Mouse (Mus musculus) neural tube, embryonic 12.5 days (tissue): ENCODE data around the gene Ttll9. TPM values are rescaled to one million over a fixed set of nuclear protein-coding genes. Genes with fewer than 3 reads are reported as not detected.

ENCODE experiments used
- ATAC-seq: fragments of 200-750 bp; cut with Nextera tagmentation; 2 replicates; pipeline ENCODE4 v1.8.0; 2017; ENCODE audit warnings: low read depth, mild to moderate bottlenecking, moderate TSS enrichment, moderate library complexity; ENCODE audit not compliant: low FRiP score
- H3K27ac ChIP-seq: fragments of 300-500 bp; sonication (generic); 2 replicates; pipeline ENCODE4 v1.5.1; 2016
- H3K27me3 ChIP-seq: fragments of 300-500 bp; sonication (generic); replicated peaks from 2 replicates; pipeline ENCODE4 v1.6.1; 2016; ENCODE audit warnings: mild to moderate bottlenecking
- H3K36me3 ChIP-seq: fragments of 300-500 bp; sonication (generic); 2 replicates; pipeline ENCODE4 v1.6.1; 2016; ENCODE audit warnings: mild to moderate bottlenecking
- H3K4me1 ChIP-seq: fragments of 300-500 bp; sonication (generic); 2 replicates; pipeline ENCODE4 v1.6.1; 2016
- H3K4me2 ChIP-seq: fragments of 300-500 bp; sonication (generic); replicated peaks from 2 replicates; pipeline ENCODE4 v1.6.1; 2016; ENCODE audit warnings: mild to moderate bottlenecking
- H3K4me3 ChIP-seq: fragments of 300-500 bp; sonication (generic); 2 replicates; pipeline ENCODE4 v1.5.1; 2016
- H3K9ac ChIP-seq: fragments of 300-500 bp; sonication (generic); 2 replicates; pipeline ENCODE4 v1.6.1; 2016; ENCODE audit warnings: mild to moderate bottlenecking
- H3K9me3 ChIP-seq: fragments of 300-500 bp; sonication (generic); 2 replicates; pipeline ENCODE4 v1.6.1; 2016; ENCODE audit warnings: mild to moderate bottlenecking
- WGBS: fragments of 180-500 bp; shearing (Covaris S2); methylation state at CpG from one replicate; pipeline ENCODE4 v1.1.7; 2016; 5-methylcytosine and 5-hydroxymethylcytosine counted together
- polyA plus RNA-seq: library from polyadenylated mRNA; unstranded; fragments of >200 nt; fragmentation: Nextera tagmentation; extraction: Ambion mirVana; gene quantifications from 2 replicates; pipeline ENCODE4 v1.2.1, GENCODE M21; 2016

Ttll9 gene
- polyA plus RNA-seq, 1 experiment from 2014 or later = 2.6 TPM

DNA sequence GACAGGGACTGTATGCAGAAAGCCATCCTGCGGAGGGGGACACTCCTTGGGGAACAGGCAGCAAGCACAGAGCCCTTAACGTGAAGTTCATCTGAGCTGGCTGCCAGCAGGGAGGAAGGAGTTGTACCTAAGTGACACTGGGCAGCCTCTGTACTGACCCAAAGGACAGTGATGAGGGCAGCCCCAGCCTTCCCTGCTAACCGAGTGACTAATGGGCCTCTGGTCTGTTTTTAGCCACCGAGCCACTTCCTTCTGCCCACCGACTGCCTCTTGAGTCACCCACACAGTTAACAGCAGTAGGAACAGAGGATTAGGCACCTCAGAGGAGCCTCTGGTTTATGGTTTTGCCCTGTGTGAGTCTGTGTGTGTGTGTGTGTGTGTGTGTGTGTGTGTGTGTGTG is 34.9 kb upstream of the Ttll9 start:
- Histone ChIP-seq H3K36me3 (no peaks in the 10 kb centered on the region), H3K4me3 (no peak overlapping the region), H3K27me3 (no peaks in the 10 kb centered on the region), H3K9ac (no peak overlapping the region), H3K4me2 (no peak overlapping the region), H3K9me3 (no peaks in the 10 kb centered on the region), H3K4me1 (peaks cover 14% of the 10 kb centered on the region), H3K27ac (no peak overlapping the region)
- WGBS = 59% methylated on average over 5 of the region's 5 CpGs
- ATAC-seq = no peak

DNA sequence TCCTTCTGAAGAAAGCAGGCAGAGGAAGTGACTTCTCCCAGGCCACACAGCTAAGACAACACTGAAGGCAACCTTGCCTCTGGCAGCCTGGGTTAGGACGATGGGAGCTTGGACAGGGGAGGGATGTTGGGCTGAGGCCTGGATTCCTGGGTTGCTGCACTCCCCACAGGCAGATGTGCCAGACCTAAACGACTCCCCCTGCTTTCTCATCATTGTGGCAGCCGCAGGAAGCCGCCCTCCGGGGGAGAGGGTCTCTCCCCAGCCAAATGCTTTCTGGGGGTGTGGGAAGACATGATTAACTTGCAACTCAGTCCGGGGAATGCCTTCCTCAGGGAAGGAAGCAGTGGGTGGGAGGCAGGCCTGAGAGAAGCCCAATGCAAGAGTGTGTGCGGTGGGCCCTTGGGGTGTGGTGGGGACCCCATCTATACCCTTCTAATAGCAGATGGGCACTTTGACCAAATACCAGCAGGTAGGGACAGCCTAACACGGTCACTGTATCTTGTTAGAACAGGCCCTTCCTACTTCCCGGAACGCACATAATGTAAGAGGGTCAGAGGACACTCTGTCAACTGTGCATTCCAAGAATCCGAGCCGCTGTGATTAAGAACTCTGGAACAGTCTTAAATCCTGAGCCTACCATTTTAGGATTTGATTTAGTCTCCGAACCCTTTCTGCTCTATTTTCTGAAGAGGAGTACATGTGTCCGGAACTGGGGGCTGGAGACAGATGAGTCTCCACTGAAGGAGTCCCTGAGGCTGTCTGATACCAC is 33.9 kb upstream of the Ttll9 start:
- Histone ChIP-seq H3K9ac (no peak overlapping the region), H3K4me2 (no peak overlapping the region), H3K9me3 (no peaks in the 10 kb centered on the region), H3K4me3 (no peak overlapping the region), H3K36me3 (no peaks in the 10 kb centered on the region), H3K27me3 (no peaks in the 10 kb centered on the region), H3K27ac (no peak overlapping the region), H3K4me1 (peaks cover 12% of the 10 kb centered on the region)
- no peak for ATAC-seq
- 59% methylated on average over 14 of the region's 14 CpGs for WGBS

DNA sequence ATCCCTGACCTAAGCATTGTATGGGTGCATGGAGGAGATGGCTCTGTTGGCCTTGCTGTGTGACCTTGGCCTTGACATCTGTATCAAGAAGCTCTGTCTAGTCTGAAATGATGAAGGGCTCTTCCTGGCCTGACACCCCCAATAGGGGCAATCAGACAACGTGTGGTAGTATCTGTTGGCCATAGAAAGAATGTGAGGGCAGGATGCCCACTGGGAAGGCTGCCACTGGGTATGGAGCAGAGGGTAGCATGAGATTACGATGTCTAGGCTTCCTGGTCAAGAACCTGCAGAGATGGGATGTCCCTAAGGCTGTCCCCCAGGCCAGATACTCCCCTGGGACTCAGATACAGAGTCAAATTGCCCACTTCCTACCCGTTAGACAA is 33.3 kb upstream of the Ttll9 start:
- ATAC-seq = no peak
- Histone ChIP-seq H3K4me1 (peaks cover 12% of the 10 kb centered on the region), H3K27me3 (no peaks in the 10 kb centered on the region), H3K36me3 (no peaks in the 10 kb centered on the region), H3K27ac (no peak overlapping the region), H3K9me3 (no peaks in the 10 kb centered on the region), H3K9ac (no peak overlapping the region), H3K4me3 (no peak overlapping the region), H3K4me2 (no peak overlapping the region)
- 75% methylated on average over 3 of the region's 3 CpGs for WGBS

DNA sequence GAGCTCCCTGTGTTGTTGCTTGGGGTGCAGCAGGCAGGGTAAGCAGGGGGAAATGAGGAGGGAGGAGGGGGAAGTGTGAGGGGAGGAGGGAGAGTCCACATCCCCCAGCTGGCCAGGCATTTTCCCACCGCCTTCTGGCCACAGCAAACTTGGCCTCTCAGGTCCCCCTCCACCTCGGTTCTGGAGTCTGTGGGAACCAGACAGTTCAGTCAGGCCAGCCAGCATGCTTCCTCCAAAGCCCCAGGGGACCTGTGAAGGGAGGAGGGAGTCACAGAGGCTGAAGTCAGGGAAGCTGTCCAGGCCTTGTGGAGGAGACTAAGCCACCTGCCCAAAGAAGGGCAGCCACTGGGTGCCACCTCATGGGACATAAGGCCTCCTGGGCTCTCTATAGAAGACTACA is 32.0 kb upstream of the Ttll9 start:
- H3K27me3 ChIP-seq = no peaks in the 10 kb centered on the region
- peaks cover 12% of the 10 kb centered on the region for H3K4me1 ChIP-seq
- no peaks in the 10 kb centered on the region for H3K36me3 ChIP-seq
- no peaks in the 10 kb centered on the region for H3K9me3 ChIP-seq
- no peak for ATAC-seq
- 38% methylated on average over 2 of the region's 2 CpGs for WGBS
- no peak overlapping the region for H3K27ac ChIP-seq
- H3K4me3 ChIP-seq = no peak overlapping the region
- no peak overlapping the region for H3K9ac ChIP-seq
- no peak overlapping the region for H3K4me2 ChIP-seq

DNA sequence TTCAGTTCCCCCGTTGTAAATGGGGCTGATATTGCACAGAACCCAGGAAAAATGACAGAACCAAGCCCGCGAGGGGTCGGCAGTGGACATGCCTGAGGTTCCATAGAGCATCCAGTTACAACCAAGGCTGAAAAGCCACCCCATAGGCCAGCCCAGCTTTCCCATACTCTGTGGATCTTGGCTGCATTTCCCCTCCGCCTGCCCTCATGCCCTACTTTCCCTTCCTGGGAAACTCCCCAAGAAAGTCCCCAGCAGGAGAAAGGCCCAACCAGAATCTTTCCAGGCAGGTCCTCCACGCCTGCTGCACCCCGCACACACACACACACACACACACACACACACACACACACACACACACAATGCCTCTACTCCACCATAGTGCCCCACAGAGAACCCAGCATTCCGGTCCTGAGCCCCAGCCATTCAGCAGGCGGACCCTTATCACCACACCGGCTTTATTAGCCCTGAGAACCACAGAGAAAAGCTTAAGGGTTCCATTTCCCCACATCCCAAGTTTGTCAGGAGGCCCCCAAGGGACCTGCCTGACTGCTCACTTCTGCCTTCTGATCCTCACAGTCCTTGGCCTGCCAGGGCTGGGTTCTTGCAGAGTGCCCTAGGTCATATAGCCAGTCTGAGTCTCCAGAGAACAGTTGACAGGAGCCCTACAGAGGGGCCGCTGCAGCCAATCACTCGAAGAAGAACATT is 30.7 kb upstream of the Ttll9 start:
- no peak for ATAC-seq
- no peaks in the 10 kb centered on the region for H3K9me3 ChIP-seq
- no peak overlapping the region for H3K4me2 ChIP-seq
- H3K4me1 ChIP-seq = peaks cover 7% of the 10 kb centered on the region
- H3K27me3 ChIP-seq = no peaks in the 10 kb centered on the region
- no peak overlapping the region for H3K4me3 ChIP-seq
- H3K9ac ChIP-seq = no peak overlapping the region
- 79% methylated on average over 12 of the region's 12 CpGs for WGBS
- H3K36me3 ChIP-seq = no peaks in the 10 kb centered on the region
- no peak overlapping the region for H3K27ac ChIP-seq

DNA sequence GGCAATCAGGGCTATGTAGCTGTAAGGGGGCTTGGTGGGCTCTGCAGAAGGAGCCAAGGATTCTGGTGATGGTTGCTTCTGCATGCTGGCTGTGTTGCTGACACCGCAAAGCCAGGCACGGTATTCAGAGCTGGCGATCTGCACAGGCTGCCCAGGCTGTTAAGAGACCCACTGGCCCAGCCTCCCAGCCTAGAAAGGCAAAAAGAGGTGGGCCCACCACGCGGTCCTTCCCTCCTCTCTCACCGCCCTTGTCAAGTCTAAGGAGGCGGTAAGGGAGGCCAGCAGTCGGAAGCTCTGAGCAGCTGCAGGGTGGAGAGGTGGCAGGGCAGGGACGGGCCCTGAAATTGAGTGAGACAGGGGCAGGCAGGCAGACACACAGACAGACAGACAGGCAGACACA is 29.2 kb upstream of the Ttll9 start, which contains the start of gene Foxs1:
TSS of gene Foxs1 (minus strand) at position 161 of the 400 bp plus-strand sequence.
- no peak for ATAC-seq
- no peak within 1 kb of the TSS for H3K27ac ChIP-seq
- peaks cover 7% of the 10 kb centered on the region for H3K4me1 ChIP-seq
- 0 out of 2 replicates have a peak, but pooled peaks cover under 1% of the 10 kb centered on the region for H3K27me3 ChIP-seq
- WGBS = 43% methylated on average over 9 of the region's 9 CpGs
- H3K9ac ChIP-seq = no peak within 1 kb of the TSS
- H3K4me2 ChIP-seq = no peak within 1 kb of the TSS
- H3K4me3 ChIP-seq = no peak within 1 kb of the TSS
- H3K36me3 ChIP-seq = no peaks in the 10 kb centered on the region
- H3K9me3 ChIP-seq = no peaks in the 10 kb centered on the region

DNA sequence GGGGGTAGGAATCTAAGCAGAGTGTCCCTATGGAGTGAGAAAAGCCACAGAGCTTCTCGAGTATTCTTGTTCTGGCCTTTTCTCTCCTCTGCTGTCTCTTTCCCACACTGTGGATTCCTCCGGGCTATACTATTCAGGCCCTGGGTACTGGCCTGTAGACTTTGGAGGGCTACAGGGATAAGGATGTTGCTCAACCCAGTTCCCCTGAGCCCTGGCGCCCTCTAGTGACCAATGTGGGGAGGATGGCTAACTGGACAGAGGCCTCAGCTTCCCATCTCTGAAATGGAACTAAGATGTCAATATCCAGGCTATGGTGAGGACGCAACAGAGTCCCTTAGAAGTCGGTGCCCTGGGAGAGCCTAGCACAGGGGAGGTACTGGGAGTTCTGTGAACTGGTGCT is 28.7 kb upstream of the Ttll9 start:
- H3K4me1 ChIP-seq = peaks cover 7% of the 10 kb centered on the region
- 28% methylated on average over 5 of the region's 5 CpGs for WGBS
- H3K4me3 ChIP-seq = no peak overlapping the region
- no peak for ATAC-seq
- H3K27me3 ChIP-seq = 0 out of 2 replicates have a peak, but pooled peaks cover 5% of the 10 kb centered on the region
- no peaks in the 10 kb centered on the region for H3K36me3 ChIP-seq
- no peak overlapping the region for H3K4me2 ChIP-seq
- H3K9me3 ChIP-seq = no peaks in the 10 kb centered on the region
- H3K9ac ChIP-seq = no peak overlapping the region
- no peak overlapping the region for H3K27ac ChIP-seq

DNA sequence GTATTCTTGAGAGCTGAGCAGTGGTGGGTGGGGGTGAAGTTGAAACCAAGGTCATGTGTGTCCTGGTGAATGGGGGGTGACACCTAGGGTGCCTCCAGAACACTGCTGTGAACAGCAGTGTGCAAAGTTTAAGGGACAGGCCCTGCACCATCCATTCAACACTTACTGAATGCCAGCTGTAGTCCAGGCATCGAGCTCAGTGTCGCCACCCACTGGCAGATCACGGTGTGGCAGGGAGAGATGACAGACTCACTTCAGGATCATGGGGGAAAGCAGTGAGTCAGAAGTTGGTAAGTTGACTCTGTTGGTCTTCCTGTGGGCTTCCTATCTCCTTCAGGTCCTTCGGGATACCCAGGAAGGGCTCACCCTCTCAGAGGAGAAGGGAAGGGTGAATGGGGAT is 22.4 kb upstream of the Ttll9 start:
- Histone ChIP-seq H3K9me3 (no peaks in the 10 kb centered on the region), H3K27me3 (peaks cover 58% of the 10 kb centered on the region), H3K36me3 (no peaks in the 10 kb centered on the region), H3K4me1 (peaks cover 11% of the 10 kb centered on the region), H3K4me2 (no peak overlapping the region), H3K4me3 (no peak overlapping the region), H3K27ac (no peak overlapping the region), H3K9ac (no peak overlapping the region)
- ATAC-seq = no peak
- 10% methylated on average over 4 of the region's 4 CpGs for WGBS

DNA sequence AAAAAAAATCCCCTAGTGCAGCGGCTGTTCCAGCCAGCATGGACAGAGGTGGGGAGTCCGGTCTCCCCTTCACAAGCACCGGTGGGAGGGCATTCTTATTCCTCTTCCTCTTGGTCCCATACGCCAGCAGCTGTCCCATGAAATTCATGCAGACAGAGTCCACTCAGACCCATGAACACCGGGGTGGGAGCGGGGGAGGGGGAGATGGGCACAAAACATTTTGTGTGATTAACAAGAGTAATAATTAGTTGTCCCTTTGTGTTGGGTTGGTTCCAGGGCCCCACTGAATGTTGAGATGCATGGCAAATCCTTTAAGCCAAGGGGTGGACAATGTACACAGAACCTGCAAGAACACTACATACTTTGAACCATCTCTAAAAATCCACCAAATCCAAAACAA is 21.2 kb upstream of the Ttll9 start:
- no peak overlapping the region for H3K27ac ChIP-seq
- H3K4me3 ChIP-seq = no peak overlapping the region
- no peaks in the 10 kb centered on the region for H3K36me3 ChIP-seq
- H3K4me1 ChIP-seq = peaks cover 11% of the 10 kb centered on the region
- no peak overlapping the region for H3K4me2 ChIP-seq
- ATAC-seq = no peak
- H3K9me3 ChIP-seq = no peaks in the 10 kb centered on the region
- 70% methylated on average over 6 of the region's 6 CpGs for WGBS
- peaks cover 65% of the 10 kb centered on the region for H3K27me3 ChIP-seq
- H3K9ac ChIP-seq = no peak overlapping the region

DNA sequence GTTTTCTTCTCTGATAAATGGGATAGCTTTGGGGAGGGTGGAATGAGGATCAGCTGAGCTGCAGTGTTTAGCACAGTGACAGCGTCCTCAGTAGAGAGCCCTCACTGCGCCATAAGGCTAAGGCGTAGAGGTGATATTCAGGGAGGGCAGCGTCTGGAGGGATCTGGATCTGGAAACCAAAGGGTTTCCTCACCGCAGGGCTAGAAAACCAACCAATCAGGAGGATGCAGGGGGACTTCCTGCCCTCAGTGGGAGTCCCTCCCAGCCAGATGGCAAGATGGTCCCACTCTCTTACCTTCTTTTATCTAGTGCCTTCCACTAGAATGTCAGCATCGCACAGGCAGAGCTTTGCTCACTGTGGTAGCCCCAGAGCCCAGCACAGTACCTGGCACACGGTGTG is 20.5 kb upstream of the Ttll9 start:
- Histone ChIP-seq H3K9me3 (no peaks in the 10 kb centered on the region), H3K4me3 (no peak overlapping the region), H3K4me2 (no peak overlapping the region), H3K4me1 (peaks cover 12% of the 10 kb centered on the region), H3K9ac (no peak overlapping the region), H3K36me3 (no peaks in the 10 kb centered on the region), H3K27me3 (peaks cover 68% of the 10 kb centered on the region), H3K27ac (no peak overlapping the region)
- ATAC-seq = no peak
- 35% methylated on average over 7 of the region's 7 CpGs for WGBS

DNA sequence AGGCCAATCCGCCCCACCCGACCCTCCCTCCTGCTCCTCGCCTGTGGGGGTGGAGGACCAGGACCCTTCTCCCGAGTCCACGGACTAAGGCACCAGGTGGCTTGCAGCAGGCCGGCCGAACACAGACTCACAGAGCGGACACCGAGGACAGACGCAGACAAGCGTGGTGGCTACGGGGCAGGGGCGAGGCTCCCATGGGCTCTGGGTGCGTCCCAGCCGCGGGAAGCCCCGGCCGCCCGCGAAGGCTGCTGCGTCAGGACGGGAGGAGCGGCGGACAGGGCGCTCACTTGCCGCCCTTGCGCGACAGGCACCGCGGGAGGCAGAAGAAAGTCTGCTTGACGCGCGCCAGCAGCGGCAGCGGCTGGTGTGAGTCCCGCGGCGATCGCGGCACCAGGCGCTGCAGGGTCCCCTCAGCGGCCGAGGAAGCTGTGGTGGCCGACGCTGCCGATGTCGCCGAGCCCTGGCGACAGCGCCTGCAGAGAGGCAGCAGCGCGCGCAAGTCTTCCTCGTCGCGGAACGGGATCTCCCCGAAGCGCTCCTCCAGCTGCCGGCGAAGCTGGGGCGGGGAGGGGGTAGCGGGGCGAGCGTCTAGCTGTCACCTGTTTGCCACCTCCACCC is 19.3 kb upstream of the Ttll9 start:
- Histone ChIP-seq H3K36me3 (no peaks in the 10 kb centered on the region), H3K27me3 (peaks cover 70% of the 10 kb centered on the region), H3K4me3 (peak overlapping the region; percentile 39), H3K9me3 (no peaks in the 10 kb centered on the region), H3K4me2 (peak overlapping the region; percentile 85), H3K4me1 (peaks cover 15% of the 10 kb centered on the region), H3K9ac (peak overlapping the region; percentile 49), H3K27ac (no peak overlapping the region)
- under 1% methylated on average over 60 of the region's 65 CpGs for WGBS
- ATAC-seq = no peak

DNA sequence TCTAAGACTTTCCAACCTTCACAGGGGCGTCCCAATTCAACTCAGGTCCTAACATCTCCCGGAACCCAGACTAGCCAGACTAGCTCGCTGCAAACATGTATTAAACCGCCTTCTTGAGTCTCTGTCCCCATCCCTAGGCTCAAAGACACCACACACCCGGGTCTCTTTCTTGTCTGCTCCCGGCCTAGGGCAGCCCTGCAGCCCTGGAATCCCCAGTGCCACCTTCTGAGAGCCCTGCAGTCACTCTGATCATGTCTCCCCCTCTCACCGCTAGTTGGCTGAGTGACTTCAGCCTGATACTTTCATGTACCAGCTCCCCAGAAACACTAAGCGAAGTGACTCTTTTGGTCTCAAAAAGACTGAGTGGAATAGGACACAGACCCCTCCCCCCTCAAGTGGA is 18.7 kb upstream of the Ttll9 start:
- no peak for ATAC-seq
- H3K4me2 ChIP-seq = peak overlapping the region; percentile 85

More for the DNA sequence above, 18.7 kb upstream of the Ttll9 start:
- WGBS = 7% methylated on average over 8 of the region's 8 CpGs
- no peak overlapping the region for H3K27ac ChIP-seq
- peaks cover 15% of the 10 kb centered on the region for H3K4me1 ChIP-seq
- H3K9me3 ChIP-seq = no peaks in the 10 kb centered on the region
- H3K27me3 ChIP-seq = peaks cover 65% of the 10 kb centered on the region
- no peaks in the 10 kb centered on the region for H3K36me3 ChIP-seq
- peak overlapping the region; percentile 49; the same call in 1 of the 2 replicates for H3K9ac ChIP-seq
- H3K4me3 ChIP-seq = peak overlapping the region; percentile 39
